Mouse (Mus musculus) kidney, adult 2 months (tissue): Measurements from ENCODE around the gene Meis2. TPM values are rescaled to one million over a fixed set of nuclear protein-coding genes. Genes with fewer than 3 reads are reported as not detected.

Experiments used
- DNase-seq: peaks from one replicate; pipeline ENCODE4 v3.0.0; 2021
- H3K27ac ChIP-seq: fragments of 200-500 bp; 2 replicates; pipeline ENCODE4 v1.5.1; 2012; ENCODE audit warnings: low read depth, low read length, control low read depth, inconsistent platforms; ENCODE audit not compliant: insufficient read depth
- H3K27me3 ChIP-seq: fragments of 200-500 bp; replicated peaks from 2 replicates; pipeline ENCODE4 v1.6.1; 2012; ENCODE audit warnings: mild to moderate bottlenecking, moderate library complexity, low read length, inconsistent platforms; ENCODE audit not compliant: control insufficient read depth, insufficient read depth
- H3K36me3 ChIP-seq: fragments of 200-500 bp; 2 replicates; pipeline ENCODE4 v1.6.1; 2012; ENCODE audit warnings: mild to moderate bottlenecking, moderate library complexity, low read length, inconsistent platforms; ENCODE audit not compliant: control insufficient read depth, insufficient read depth
- H3K4me1 ChIP-seq: fragments of 200-500 bp; 2 replicates; pipeline ENCODE4 v1.6.1; 2011; ENCODE audit warnings: low read length; ENCODE audit not compliant: control insufficient read depth, insufficient read depth
- H3K4me3 ChIP-seq: fragments of 200-500 bp; 2 replicates; pipeline ENCODE4 v1.5.1; 2011; ENCODE audit warnings: mild to moderate bottlenecking, low read depth, low read length, control low read depth; ENCODE audit not compliant: insufficient read depth
- CTCF ChIP-seq: fragments of 200-500 bp; conservative IDR thresholded peaks from 2 replicates; pipeline ENCODE4 v1.5.1; 2011; ENCODE audit warnings: low read depth, mild to moderate bottlenecking, control low read depth, low read length, moderate library complexity, mixed read lengths; ENCODE audit not compliant: insufficient read depth, insufficient read length
- POLR2A ChIP-seq: fragments of 200-500 bp; IDR thresholded peaks from one replicate; pipeline ENCODE4 v1.6.1; 2011; ENCODE audit warnings: low read depth, low read length, control low read depth
- WGBS: fragments of 180-500 bp; shearing (Covaris S2); methylation state at CpG from one replicate; pipeline ENCODE4 v1.1.7; 2018; 5-methylcytosine and 5-hydroxymethylcytosine counted together
- polyA plus RNA-seq: library from polyadenylated mRNA; depleted of rRNA; stranded (reverse); fragments of >200 nt; gene quantifications from 2 replicates; pipeline ENCODE4 v1.2.3, GENCODE M21; 2012

The Meis2 gene
- polyA plus RNA-seq, 1 experiment, result 32.2 TPM

DNA sequence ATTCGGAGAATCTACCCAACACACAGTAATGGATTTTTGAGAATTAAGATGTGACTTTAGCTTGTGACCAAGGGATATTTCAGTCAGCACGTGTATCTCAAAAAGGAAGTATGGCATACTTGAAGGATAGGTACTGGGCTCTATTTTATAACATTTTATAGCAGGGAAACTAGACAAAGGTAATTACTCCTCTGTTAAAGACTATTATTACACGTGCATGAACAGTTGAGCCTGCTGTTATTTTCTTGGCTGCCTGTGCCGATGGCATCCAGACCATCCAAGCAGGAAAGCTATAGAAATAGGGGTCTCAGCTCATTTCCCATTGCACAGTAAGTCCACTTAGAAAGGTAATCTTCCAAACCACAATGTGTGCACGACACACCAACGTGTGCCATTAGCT is 251.9 kb downstream of the Meis2 start:
- Histone ChIP-seq H3K36me3 (no peaks in the 10 kb centered on the region), H3K27ac (no peak overlapping the region), H3K27me3 (no peaks in the 10 kb centered on the region), H3K4me1 (0 out of 2 replicates have a peak, but pooled peaks cover 6% of the 10 kb centered on the region), H3K4me3 (no peak overlapping the region)
- no peak for TF ChIP-seq CTCF
- TF ChIP-seq POLR2A, result no peak
- no peak for DNase-seq
- WGBS, result 39% methylated on average over 6 of the region's 6 CpGs

DNA sequence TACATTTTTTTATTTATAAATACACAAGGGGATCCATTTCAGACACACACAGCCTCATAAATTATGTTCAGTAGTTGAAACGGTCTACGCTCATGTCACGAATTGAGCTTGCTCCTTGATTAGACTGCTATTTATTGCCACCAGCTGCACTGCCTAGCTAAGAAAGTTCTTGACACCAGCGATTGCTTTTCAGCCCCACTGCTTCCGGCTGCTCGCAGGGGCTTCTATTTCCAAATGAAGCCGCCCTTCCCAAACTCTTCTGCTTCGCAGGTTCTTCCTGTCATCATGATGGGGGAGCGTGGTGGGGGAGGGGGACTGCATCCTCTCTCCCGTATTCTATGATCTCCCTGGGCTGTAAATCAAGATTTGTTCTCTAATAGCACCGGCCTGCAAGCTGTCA is 252.3 kb downstream of the Meis2 start:
- 0 out of 2 replicates have a peak, but pooled peaks cover 6% of the 10 kb centered on the region for H3K4me1 ChIP-seq
- DNase-seq, result no peak
- H3K4me3 ChIP-seq, result no peak overlapping the region
- WGBS, result 9% methylated on average over 11 of the region's 11 CpGs
- H3K27me3 ChIP-seq, result no peaks in the 10 kb centered on the region
- no peaks in the 10 kb centered on the region for H3K36me3 ChIP-seq
- no peak for TF ChIP-seq CTCF
- TF ChIP-seq POLR2A, result no peak
- H3K27ac ChIP-seq, result no peak overlapping the region
